Comparison of ENCODE assay signal across 9 mouse cellular contexts in the genomic region with DNA sequence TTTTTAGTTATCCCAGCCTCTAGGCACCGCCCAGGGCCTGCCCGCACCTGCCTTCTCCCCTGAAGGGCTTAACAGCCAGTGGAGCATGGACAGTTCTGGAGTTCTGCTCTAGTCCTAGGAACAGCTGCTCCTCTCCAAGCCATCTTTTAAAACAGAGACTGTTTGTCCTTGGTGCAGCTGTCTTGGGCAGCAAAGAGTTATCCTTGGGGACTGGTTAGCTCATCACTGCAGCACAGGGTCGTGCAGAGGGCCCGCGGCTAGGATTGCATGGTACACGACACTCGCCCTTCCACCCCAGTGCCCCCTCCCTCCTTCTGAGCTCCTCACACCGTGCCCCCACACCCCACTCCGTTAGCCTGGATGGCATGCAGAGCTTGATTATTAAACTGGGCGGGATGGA. TPM values are rescaled to one million over a fixed set of nuclear protein-coding genes. Genes with fewer than 3 reads are reported as not detected.
DNase-seq lines count a peak whose midpoint lies in the region; ATAC-seq and TF ChIP-seq lines count a peak whose summit lies in the region.
"Had no signal": no experiment of that assay in that cellular context is flagged by ENCODE, and none has a peak within 500 bp of the region (broad histone marks: within the 10 kb centered on the region; RNA-seq: fewer than 3 reads in every experiment).

No protein-coding gene starts in this region.

- H3ac ChIP-seq in myocyte (ENCODE audit: control insufficient read depth, insufficient read length), result peak overlapping the region; percentile 60

- peak; percentile 32 for DNase-seq in kidney, postnatal 0 days (ENCODE audit: low spot score)
- DNase-seq in kidney, postnatal 4 days, result no peak
- no peak for DNase-seq in hindbrain, embryonic 14.5 days (ENCODE audit: low spot score)
- DNase-seq in MN1 (ENCODE audit: low spot score), result no peak
- DNase-seq in spleen, postnatal 14 days (ENCODE audit: low spot score in 2 of 2), result no peak
- no peak for DNase-seq in embryo, embryonic 10.5 days (ENCODE audit: low spot score)
- DNase-seq: right cerebral cortex, postnatal 14 days had no signal

- peak; percentile 54 for TF ChIP-seq POLR2A in myocyte (IDR thresholded peaks at IDR 0.05; ENCODE audit: insufficient read length, low read depth)

- ATAC-seq in kidney, postnatal 0 days (replicated peaks; ENCODE audit: low FRiP score, low read depth), result no peak
- 0 out of 2 replicates have a peak, but pooled peaks have one; percentile 27 for ATAC-seq in embryonic facial prominence, embryonic 15.5 days (ENCODE audit: insufficient number of reproducible peaks, low FRiP score, low TSS enrichment, low read depth)
- ATAC-seq in hindbrain, embryonic 14.5 days (ENCODE audit: low FRiP score), result no peak

- H3K27ac ChIP-seq in kidney, postnatal 0 days, result 0 out of 2 replicates have a peak overlapping the region, but pooled peaks have one; percentile 19
- H3K27ac ChIP-seq in embryonic facial prominence, embryonic 15.5 days (replicated peaks), result peak overlapping the region; percentile 78
- H3K27ac ChIP-seq in hindbrain, embryonic 14.5 days, result 0 out of 2 replicates have a peak overlapping the region, but pooled peaks have one; percentile 7

- 0 out of 2 replicates have a peak overlapping the region, but pooled peaks have one; percentile 27 for H3K9ac ChIP-seq in kidney, postnatal 0 days (ENCODE audit: low read depth, low read length)
- no peak overlapping the region for H3K9ac ChIP-seq in embryonic facial prominence, embryonic 15.5 days
- H3K9ac ChIP-seq in hindbrain, embryonic 14.5 days, result peak overlapping the region; percentile 92

- WGBS in kidney, postnatal 0 days, result 43% methylated on average over 10 of the region's 10 CpGs
- WGBS in embryonic facial prominence, embryonic 15.5 days, result 47% methylated on average over 10 of the region's 10 CpGs
- 56% methylated on average over 10 of the region's 10 CpGs for WGBS in hindbrain, embryonic 14.5 days

- no peak overlapping the region for H3K4me3 ChIP-seq in kidney, postnatal 0 days (replicated peaks; ENCODE audit: low read depth, low read length)
- 0 out of 2 replicates have a peak overlapping the region, but pooled peaks have one; percentile 11 for H3K4me3 ChIP-seq in embryonic facial prominence, embryonic 15.5 days (replicated peaks)
- H3K4me3 ChIP-seq in hindbrain, embryonic 14.5 days (replicated peaks; ENCODE audit: low read length), result peak overlapping the region; percentile 10
- peak overlapping the region; percentile 98 for H3K4me3 ChIP-seq in myocyte

- no peaks in the 10 kb centered on the region for H3K27me3 ChIP-seq in kidney, postnatal 0 days (ENCODE audit: insufficient read depth, low read length)
- no peaks in the 10 kb centered on the region for H3K27me3 ChIP-seq in embryonic facial prominence, embryonic 15.5 days
- no peaks in the 10 kb centered on the region for H3K27me3 ChIP-seq in hindbrain, embryonic 14.5 days (ENCODE audit: control insufficient read depth, insufficient read depth, low read length)
- no peaks in the 10 kb centered on the region for H3K27me3 ChIP-seq in myocyte (ENCODE audit: control insufficient read depth, insufficient read depth, insufficient read length)

- H3K79me2 ChIP-seq in myocyte (ENCODE audit: control insufficient read depth, insufficient read depth), result peaks cover 32% of the 10 kb centered on the region

- H3K4me2 ChIP-seq in kidney, postnatal 0 days (ENCODE audit: low read length), result no peak overlapping the region
- 0 out of 2 replicates have a peak overlapping the region, but pooled peaks have one; percentile 68 for H3K4me2 ChIP-seq in embryonic facial prominence, embryonic 15.5 days (replicated peaks)
- H3K4me2 ChIP-seq in hindbrain, embryonic 14.5 days (replicated peaks), result peak overlapping the region; percentile 98
- H3K4me2 ChIP-seq in myocyte (ENCODE audit: low read depth), result peak overlapping the region; percentile 70

- TF ChIP-seq CTCF in kidney, postnatal 0 days (IDR thresholded peaks at IDR 0.05; ENCODE audit: low read depth), result no peak

- no peaks in the 10 kb centered on the region for H3K9me3 ChIP-seq in kidney, postnatal 0 days (replicated peaks; ENCODE audit: low read length)
- H3K9me3 ChIP-seq in embryonic facial prominence, embryonic 15.5 days (replicated peaks), result no peaks in the 10 kb centered on the region
- H3K9me3 ChIP-seq in hindbrain, embryonic 14.5 days (ENCODE audit: control insufficient read depth, low read length), result no peaks in the 10 kb centered on the region

- H3K36me3 ChIP-seq in kidney, postnatal 0 days (ENCODE audit: insufficient read depth, low read length), result no peaks in the 10 kb centered on the region; the same call in 1 of the 2 replicates
- H3K36me3 ChIP-seq in embryonic facial prominence, embryonic 15.5 days, result peaks cover 24% of the 10 kb centered on the region; the same call in 1 of the 2 replicates
- peaks cover 28% of the 10 kb centered on the region for H3K36me3 ChIP-seq in hindbrain, embryonic 14.5 days (replicated peaks; ENCODE audit: control insufficient read depth, insufficient read depth)
- H3K36me3 ChIP-seq in myocyte (ENCODE audit: control insufficient read depth, insufficient read depth), result peaks cover 9% of the 10 kb centered on the region

- peaks cover 34% of the 10 kb centered on the region for H3K4me1 ChIP-seq in kidney, postnatal 0 days (replicated peaks; ENCODE audit: insufficient read depth, low read length)
- H3K4me1 ChIP-seq in embryonic facial prominence, embryonic 15.5 days, result peaks cover 48% of the 10 kb centered on the region
- peaks cover 41% of the 10 kb centered on the region for H3K4me1 ChIP-seq in hindbrain, embryonic 14.5 days (replicated peaks; ENCODE audit: control insufficient read depth, insufficient read depth, low read length)

TF ChIP-seq in myocyte, 11 proteins besides CTCF, POLR2A, EP300 and RAD21:
- no peak for TF ChIP-seq SRF (IDR thresholded peaks at IDR 0.05; ENCODE audit: control insufficient read depth, insufficient read length, low read depth)
- TF ChIP-seq MYOG (IDR thresholded peaks at IDR 0.05; ENCODE audit: control insufficient read depth in 1 of 3, insufficient read depth in 1 of 3, insufficient read length in 2 of 3, low read depth in 2 of 3), result peak; percentile 86 to 97 (median 88)
- TF ChIP-seq MAX (IDR thresholded peaks at IDR 0.05; ENCODE audit: low read depth), result no peak
- no peak for TF ChIP-seq E2F4 (IDR thresholded peaks at IDR 0.05; ENCODE audit: insufficient read depth)
- TF ChIP-seq TCF12 (IDR thresholded peaks at IDR 0.05; ENCODE audit: insufficient read depth, poor library complexity, severe bottlenecking), result peak; percentile 88
- TF ChIP-seq REST (IDR thresholded peaks at IDR 0.05; ENCODE audit: insufficient read depth, insufficient read length), result no peak
- TF ChIP-seq POLR2AphosphoS2 (IDR thresholded peaks at IDR 0.05; ENCODE audit: insufficient read length, low read depth), result peak; percentile 71
- TF ChIP-seq CEBPB (IDR thresholded peaks at IDR 0.05; ENCODE audit: insufficient read depth, poor library complexity, severe bottlenecking), result no peak
- peak; percentile 15 for TF ChIP-seq TCF3 (IDR thresholded peaks at IDR 0.05; ENCODE audit: insufficient read length, low read depth)
- peak; percentile 79 to 95 (median 86) for TF ChIP-seq MYOD1 (IDR thresholded peaks at IDR 0.05; ENCODE audit: control insufficient read depth in 1 of 3, insufficient read length in 2 of 3, low read depth in 2 of 3)

RNA-seq across cellular contexts. Expression of a gene that starts 2.3 kb away (rescaled TPM):
- polyA plus RNA-seq in kidney, postnatal 0 days (2015; fragmentation: Nextera tagmentation; extraction: Ambion mirVana), result 8.1 and 8.7 TPM in 2 replicates
- polyA plus RNA-seq in embryonic facial prominence, embryonic 15.5 days (2015; fragmentation: Nextera tagmentation; extraction: Ambion mirVana), result 30.3 and 37.6 TPM in 2 replicates
- polyA plus RNA-seq in hindbrain, embryonic 14.5 days (2014; fragmentation: Nextera tagmentation; extraction: Ambion mirVana), result 18.2 and 19.0 TPM in 2 replicates
- 244 TPM for polyA plus RNA-seq in myocyte (2012; fragmentation: generic; extraction: Trizol)

RNA-seq across cellular contexts. Expression of a gene that starts 15.6 kb away (rescaled TPM):
- polyA plus RNA-seq in kidney, postnatal 0 days (2015; fragmentation: Nextera tagmentation; extraction: Ambion mirVana), result 41.1 and 43.2 TPM in 2 replicates
- 57.5 and 58.3 TPM in 2 replicates for polyA plus RNA-seq in embryonic facial prominence, embryonic 15.5 days (2015; fragmentation: Nextera tagmentation; extraction: Ambion mirVana)
- 40.3 and 48.4 TPM in 2 replicates for polyA plus RNA-seq in hindbrain, embryonic 14.5 days (2014; fragmentation: Nextera tagmentation; extraction: Ambion mirVana)
- polyA plus RNA-seq in myocyte (2012; fragmentation: generic; extraction: Trizol), result 55.4 TPM

RNA-seq across cellular contexts. Expression of a gene that starts 18.9 kb away (rescaled TPM):
- polyA plus RNA-seq in kidney, postnatal 0 days (2015; fragmentation: Nextera tagmentation; extraction: Ambion mirVana), result 1,529 and 1,548 TPM in 2 replicates
- 1,507 and 1,606 TPM in 2 replicates for polyA plus RNA-seq in embryonic facial prominence, embryonic 15.5 days (2015; fragmentation: Nextera tagmentation; extraction: Ambion mirVana)
- 1,428 and 1,660 TPM in 2 replicates for polyA plus RNA-seq in hindbrain, embryonic 14.5 days (2014; fragmentation: Nextera tagmentation; extraction: Ambion mirVana)
- polyA plus RNA-seq in myocyte (2012; fragmentation: generic; extraction: Trizol), result 9,871 TPM

RNA-seq across cellular contexts. Expression of a gene that starts 44.2 kb away (rescaled TPM):
- polyA plus RNA-seq in kidney, postnatal 0 days (2015; fragmentation: Nextera tagmentation; extraction: Ambion mirVana), result 43.8 and 48.0 TPM in 2 replicates
- 97.2 and 98.7 TPM in 2 replicates for polyA plus RNA-seq in embryonic facial prominence, embryonic 15.5 days (2015; fragmentation: Nextera tagmentation; extraction: Ambion mirVana)
- 40.1 and 40.7 TPM in 2 replicates for polyA plus RNA-seq in hindbrain, embryonic 14.5 days (2014; fragmentation: Nextera tagmentation; extraction: Ambion mirVana)
- polyA plus RNA-seq in myocyte (2012; fragmentation: generic; extraction: Trizol), result 34.7 TPM

RNA-seq across cellular contexts. Expression of a gene that starts 44.3 kb away (rescaled TPM):
- 275 and 288 TPM in 2 replicates for polyA plus RNA-seq in kidney, postnatal 0 days (2015; fragmentation: Nextera tagmentation; extraction: Ambion mirVana)
- polyA plus RNA-seq in embryonic facial prominence, embryonic 15.5 days (2015; fragmentation: Nextera tagmentation; extraction: Ambion mirVana), result 198 and 212 TPM in 2 replicates
- polyA plus RNA-seq in hindbrain, embryonic 14.5 days (2014; fragmentation: Nextera tagmentation; extraction: Ambion mirVana), result 140 and 142 TPM in 2 replicates
- polyA plus RNA-seq in myocyte (2012; fragmentation: generic; extraction: Trizol), result 132 TPM

Comparison
In these comparisons a context has a peak if more than half of its experiments do, and no peak if none do; other contexts are left out.
1. H3K27ac ChIP-seq: peak in every context shown above with its lines; median percentile 78 in embryonic facial prominence, embryonic 15.5 days; 19 in kidney, postnatal 0 days; 7 in hindbrain, embryonic 14.5 days.